Mouse (Mus musculus) urinary bladder, adult 2 months (tissue): ENCODE measurements at regions not wholly inside any gene's neighbourhood (a gene's known extent, or its start where the extent isn't known, plus 50 kb on each side); places are given as distances from the start of the nearest gene placed in this dataset.

Experiments used
- DNase-seq: peaks from one replicate; pipeline ENCODE4 v3.0.0; 2022; ENCODE audit warnings: low spot score

GRCm38 (mm10) chr15:59845158-59845739 is 171.2 kb downstream of the 4933412E24Rik start:
- DNase-seq: no peak

- no peak for DNase-seq
Observed at GRCm38 (mm10) chr15:59836631-59837030, 179.8 kb downstream of the 4933412E24Rik start.

- no peak for DNase-seq
Observed at GRCm38 (mm10) chr15:59833232-59833631, 183.2 kb downstream of the 4933412E24Rik start.

- DNase-seq: no peak
Observed at GRCm38 (mm10) chr15:59831481-59831880, 184.9 kb downstream of the 4933412E24Rik start.

GRCm38 (mm10) chr15:59830553-59831462 is 185.6 kb downstream of the 4933412E24Rik start:
- no peak for DNase-seq

GRCm38 (mm10) chr15:59828421-59828820 is 188.0 kb downstream of the 4933412E24Rik start:
- peak; percentile 40 for DNase-seq

- no peak for DNase-seq
Observed at GRCm38 (mm10) chr15:59826164-59826950, 190.1 kb downstream of the 4933412E24Rik start.

GRCm38 (mm10) chr15:59823921-59824320 is 192.5 kb downstream of the 4933412E24Rik start:
- no peak for DNase-seq

GRCm38 (mm10) chr15:59822995-59823681 is 193.3 kb downstream of the 4933412E24Rik start:
- DNase-seq: peak; percentile 32

- DNase-seq: no peak
Observed at GRCm38 (mm10) chr15:59820317-59820716, 196.1 kb downstream of the 4933412E24Rik start.

- DNase-seq: no peak
Observed at GRCm38 (mm10) chr15:59816031-59816430, 200.4 kb downstream of the 4933412E24Rik start.

- no peak for DNase-seq
Observed at GRCm38 (mm10) chr15:59811566-59811965, 204.8 kb downstream of the 4933412E24Rik start.

GRCm38 (mm10) chr15:59809361-59809760 is 207.1 kb downstream of the 4933412E24Rik start:
- DNase-seq: no peak

GRCm38 (mm10) chr15:59807723-59808122 is 208.7 kb downstream of the 4933412E24Rik start:
- no peak for DNase-seq

GRCm38 (mm10) chr15:59805771-59806170 is 210.6 kb downstream of the 4933412E24Rik start:
- DNase-seq: no peak

GRCm38 (mm10) chr15:59804821-59805220 is 211.6 kb downstream of the 4933412E24Rik start:
- DNase-seq: no peak

GRCm38 (mm10) chr15:59804394-59804793 is 212.0 kb downstream of the 4933412E24Rik start:
- no peak for DNase-seq

GRCm38 (mm10) chr15:59802276-59802675 is 214.1 kb downstream of the 4933412E24Rik start:
- no peak for DNase-seq

- no peak for DNase-seq
Observed at GRCm38 (mm10) chr15:59799124-59799815, 217.1 kb downstream of the 4933412E24Rik start.

GRCm38 (mm10) chr15:59798486-59798885 is 217.9 kb downstream of the 4933412E24Rik start:
- no peak for DNase-seq

- no peak for DNase-seq
Observed at GRCm38 (mm10) chr15:59795717-59796116, 220.7 kb downstream of the 4933412E24Rik start.
